Mouse (Mus musculus) heart, postnatal 0 days (tissue): ENCODE measurements at regions not wholly inside any gene's neighbourhood (a gene's known extent, or its start where the extent isn't known, plus 50 kb on each side); places are given as distances from the start of the nearest gene placed in this dataset.

Experiments used
- CTCF ChIP-seq: IDR thresholded peaks from 2 replicates; pipeline ENCODE4 v1.5.1; 2016; ENCODE audit warnings: antibody characterized with exemption, control low read depth, low read depth
- EP300 ChIP-seq: IDR thresholded peaks from 2 replicates; pipeline ENCODE4 v1.6.1; 2016; ENCODE audit warnings: antibody characterized with exemption, low read depth

DNA sequence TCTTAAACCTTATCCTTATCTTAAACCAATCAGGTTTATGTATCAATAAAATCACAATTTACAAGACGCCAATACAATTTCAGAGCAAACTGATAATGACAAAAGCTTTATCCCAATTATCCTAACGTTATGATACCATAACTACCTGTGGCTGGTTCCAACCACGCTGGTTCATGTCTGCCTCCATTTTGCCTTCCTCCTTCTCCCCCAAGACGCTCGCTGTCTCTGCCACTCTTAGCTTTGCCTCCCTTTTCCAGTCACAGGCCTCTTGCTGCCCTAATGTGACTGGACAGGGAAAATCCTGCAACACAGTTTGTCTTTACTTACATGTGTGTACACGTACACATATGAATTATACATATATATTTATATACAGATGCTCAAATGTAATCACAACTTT, 101.3 kb upstream of the Cpm start:
- TF ChIP-seq EP300 (no peak), CTCF (no peak)
